Mouse (Mus musculus): Measurements from ENCODE around the gene Dnah14.

Dnah14 gene

DNA sequence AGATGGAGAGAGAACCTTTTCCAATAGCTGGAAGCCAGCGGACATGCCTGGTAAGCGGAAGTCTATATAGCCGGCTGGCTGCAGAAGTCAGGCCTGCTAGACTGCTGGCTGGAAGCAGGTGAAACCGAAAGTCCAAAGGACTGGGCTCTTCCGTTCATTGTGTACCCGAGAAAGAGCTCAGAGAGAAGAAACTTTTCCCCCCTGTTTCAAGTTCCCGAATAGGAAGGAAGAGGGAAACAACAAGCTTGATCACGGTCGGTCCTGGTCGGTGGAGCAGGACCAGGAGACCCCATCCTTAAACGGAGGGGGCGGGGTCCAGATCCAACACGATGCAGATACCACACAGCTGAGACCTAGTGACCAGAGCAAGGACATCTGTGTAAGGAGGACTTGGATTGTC lies 276.1 kb downstream of the Dnah14 start:
- peak; percentile 49 to 70 for DNase-seq (ENCODE audit: low spot score in 2 of 2)

DNA sequence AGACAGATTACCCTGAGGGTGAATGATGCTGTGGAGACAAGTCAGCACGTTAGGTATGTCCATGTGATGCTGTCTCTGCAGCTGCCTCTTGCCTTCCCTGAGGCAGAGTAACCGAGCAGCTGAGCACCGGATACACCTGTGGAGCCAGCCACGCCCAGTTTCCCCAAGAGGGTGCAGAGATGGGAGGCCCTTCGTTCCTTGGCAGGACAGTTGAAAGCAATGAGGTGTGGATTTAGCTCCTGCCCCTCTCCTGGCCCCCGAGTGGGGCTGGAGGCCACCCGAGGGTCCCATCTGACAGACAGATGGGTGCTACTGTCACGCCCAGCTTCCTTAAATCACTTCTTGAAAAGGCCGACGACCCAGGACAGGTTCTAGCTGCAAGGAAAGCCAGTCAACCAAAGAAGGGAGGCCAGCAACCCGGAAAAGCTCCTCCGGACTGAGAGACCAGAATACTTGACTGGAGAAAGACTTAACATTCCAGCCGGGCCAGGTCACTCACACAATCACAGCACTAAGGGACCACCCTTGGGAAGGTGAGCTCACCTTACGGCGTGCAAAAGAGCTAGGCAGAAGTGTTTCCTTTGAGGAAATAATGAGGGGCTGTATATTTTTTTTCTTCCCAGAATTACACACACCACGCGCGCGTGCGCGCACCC lies 276.9 kb downstream of the Dnah14 start:
- DNase-seq (ENCODE audit: low spot score in 2 of 2) = peak; percentile 44 to 70

DNA sequence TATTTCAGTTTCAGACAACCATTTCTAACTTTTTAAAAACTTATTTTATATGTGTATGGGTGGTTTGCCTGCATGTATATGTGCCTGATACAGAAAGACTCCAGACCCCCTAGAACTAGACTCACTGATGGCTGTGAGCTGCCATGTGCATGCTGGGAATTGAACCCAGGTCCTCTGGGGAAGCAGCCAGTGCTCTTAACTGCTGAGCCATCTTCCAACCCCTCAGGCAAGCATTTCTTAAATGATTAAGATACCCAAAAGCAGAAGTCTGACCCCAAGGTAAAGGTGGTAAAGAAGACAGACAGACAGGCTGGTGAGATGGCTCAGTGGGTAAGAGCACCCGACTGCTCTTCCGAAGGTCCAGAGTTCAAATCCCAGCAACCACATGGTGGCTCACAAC lies 278.5 kb downstream of the Dnah14 start:
- no peak for DNase-seq (ENCODE audit: low spot score in 2 of 2)

DNA sequence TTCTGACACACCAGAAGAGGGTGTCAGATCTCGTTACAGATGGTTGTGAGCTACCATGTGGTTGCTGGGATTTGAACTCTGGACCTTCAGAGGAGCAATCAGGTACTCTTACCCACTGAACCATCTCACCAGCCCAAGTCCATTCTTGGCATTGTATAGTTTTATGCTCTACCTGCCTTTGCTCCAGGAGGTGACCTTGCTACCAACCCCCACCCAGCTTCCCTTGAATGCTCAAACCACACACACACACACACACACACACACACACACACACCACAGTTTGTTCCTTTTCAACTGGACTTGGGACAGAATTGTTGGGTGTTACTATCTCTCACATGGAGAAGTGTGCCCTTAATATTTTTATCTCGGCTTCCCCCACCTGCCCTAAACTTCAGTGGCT lies 280.0 kb downstream of the Dnah14 start:
- DNase-seq (ENCODE audit: low spot score in 2 of 2) = no peak

DNA sequence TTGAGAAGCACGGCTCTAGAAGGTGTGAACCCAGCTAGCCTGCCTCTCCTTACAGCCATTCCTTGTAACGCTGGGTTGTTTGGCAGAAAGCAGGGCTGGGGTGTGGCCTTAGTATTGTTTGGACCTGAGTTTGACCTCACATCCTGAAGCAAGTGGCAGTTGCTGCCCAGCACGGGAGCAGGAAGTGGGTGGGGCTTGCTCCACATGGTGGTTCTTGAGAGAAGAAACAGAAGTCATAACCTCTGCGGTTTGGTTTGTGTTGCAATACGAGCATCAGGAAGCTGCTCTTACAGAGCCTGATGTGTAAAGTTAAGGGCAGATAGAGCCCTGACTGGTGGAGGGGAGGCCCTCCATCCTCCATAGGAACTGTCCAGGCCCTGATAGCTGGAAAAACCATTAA lies 284.3 kb downstream of the Dnah14 start:
- DNase-seq (ENCODE audit: low spot score in 2 of 2) = peak; percentile 90 to 91

DNA sequence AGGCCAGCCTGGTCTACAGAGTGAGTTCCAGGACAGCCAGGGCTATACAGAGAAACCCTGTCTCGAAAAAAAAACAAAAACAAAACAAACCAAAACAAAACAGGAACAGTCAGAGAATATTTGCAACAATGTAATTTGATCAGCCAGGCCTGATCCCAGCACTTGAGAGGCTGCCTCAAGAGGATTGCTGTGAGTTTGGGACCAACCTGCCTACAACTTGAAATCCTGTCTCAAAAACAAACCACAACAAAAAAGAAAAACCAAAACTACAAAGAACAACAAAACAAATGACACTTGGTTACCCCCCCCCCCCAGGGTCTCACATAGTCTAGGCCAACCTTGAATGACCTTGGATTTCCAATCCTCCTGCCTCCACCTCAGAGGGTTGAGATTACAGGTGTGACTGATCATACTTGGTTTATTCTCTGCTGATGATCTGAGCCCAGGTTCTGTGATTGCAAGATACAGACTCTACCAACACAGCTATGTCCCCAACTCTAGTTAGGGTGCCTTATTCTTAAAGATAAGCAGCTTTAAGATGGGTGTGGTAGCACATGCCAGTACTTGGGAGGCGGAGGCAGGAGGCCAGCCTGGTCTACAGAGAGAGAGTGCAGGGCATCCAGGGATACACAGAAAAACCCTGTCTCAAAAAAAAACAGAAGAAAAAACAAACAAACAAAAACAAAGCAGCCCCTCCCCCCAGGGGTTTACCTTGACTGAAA lies 285.0 kb downstream of the Dnah14 start:
- no peak for DNase-seq (ENCODE audit: low spot score in 2 of 2)

DNA sequence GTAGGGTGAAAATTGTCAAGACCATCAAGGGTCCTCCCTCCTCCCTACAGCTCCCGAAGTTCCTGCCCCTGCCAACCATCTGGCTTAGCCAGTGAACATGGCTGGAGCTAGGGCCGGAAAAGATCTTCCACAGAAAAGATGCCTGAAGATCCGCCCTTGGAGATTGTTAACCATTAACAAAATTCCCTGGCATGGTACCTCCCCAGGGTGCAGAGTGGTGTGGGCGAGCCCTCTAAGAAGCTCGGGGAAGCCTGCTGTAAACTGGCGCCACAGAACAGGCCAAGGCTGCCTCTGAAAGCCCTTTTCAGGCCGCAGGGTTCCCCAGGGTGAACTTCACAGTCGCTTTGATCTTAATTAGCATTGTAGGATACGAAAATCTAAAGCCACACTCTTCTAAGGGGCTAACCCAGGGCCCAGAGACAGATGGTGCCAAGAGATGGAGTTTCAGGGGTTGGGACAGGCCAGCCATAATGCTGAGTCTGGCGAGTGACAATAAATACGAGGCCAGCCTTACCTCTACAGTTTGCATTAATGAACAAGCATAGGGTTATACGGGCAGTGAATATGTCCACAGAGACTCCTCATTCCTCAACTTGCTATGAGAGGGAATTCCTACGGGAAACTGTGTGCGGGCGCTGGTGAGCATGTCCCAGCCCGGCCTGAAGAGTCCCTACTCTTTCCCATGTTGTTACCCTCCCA lies 286.5 kb downstream of the Dnah14 start:
- no peak for DNase-seq (ENCODE audit: low spot score in 2 of 2)

DNA sequence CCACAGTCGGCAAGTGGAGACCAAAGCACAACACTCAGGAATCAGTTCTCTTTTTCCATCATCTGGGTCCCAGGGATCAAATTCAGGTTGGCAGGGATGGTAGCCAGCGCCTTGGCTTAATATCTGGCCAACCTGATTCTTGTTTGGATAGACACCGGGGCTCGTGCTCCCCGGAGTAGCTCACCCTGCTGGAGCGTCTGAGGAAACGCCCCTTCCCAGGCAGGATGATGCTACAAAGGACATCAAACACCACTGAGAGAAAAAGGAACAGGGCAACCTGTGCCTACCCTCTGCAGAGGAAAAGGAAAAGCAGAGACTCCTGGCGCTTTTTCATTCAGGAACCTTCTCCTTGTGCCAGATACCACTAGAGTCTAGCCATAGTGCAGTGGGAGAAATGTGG lies 287.1 kb downstream of the Dnah14 start:
- no peak for DNase-seq (ENCODE audit: low spot score in 2 of 2)

All from heart, adult 9 months (tissue).